Mouse (Mus musculus) layer of hippocampus, adult 2 months (tissue): Measurements from ENCODE around the gene Atp1a1. TPM values are rescaled to one million over a fixed set of nuclear protein-coding genes. Genes with fewer than 3 reads are reported as not detected.
A peak's percentile ranks its signal among the peaks of the same experiment; 100 is the strongest.

ENCODE experiments used
- DNase-seq, 2 experiments: peaks; one replicate each; pipeline ENCODE4 v3.0.0; 2022; ENCODE audit warnings: low spot score in 2 of 2
- H3K27ac ChIP-seq: fragments of 200-600 bp; 2 replicates; pipeline ENCODE4 v1.8.1; 2022
- H3K4me3 ChIP-seq: fragments of 200-600 bp; 2 replicates; pipeline ENCODE4 v1.8.1; 2022; ENCODE audit warnings: mild to moderate bottlenecking
- CTCF ChIP-seq: fragments of 200-600 bp; conservative IDR thresholded peaks from 2 replicates; pipeline ENCODE4 v1.8.1; 2022; ENCODE audit warnings: antibody characterized with exemption, mild to moderate bottlenecking, moderate library complexity
- long read RNA-seq, 2 experiments: library from polyadenylated mRNA; stranded (forward); transcript quantifications; one replicate each; pipeline ENCODE4 v2.0.0; 2021; ENCODE audit warnings: borderline mapping rate in 2 of 2
- total RNA-seq, 2 experiments: library from RNA; stranded (reverse); gene quantifications; 2 replicates each; pipeline ENCODE4 v1.2.3; 2021

Atp1a1 gene
- total RNA-seq = 100 to 1,000 TPM; 476 to 506 TPM
- long read RNA-seq, experiment 1, transcript Atp1a1-201 (23 exons, 3,679 nt) = major isoform, 64 of 102 reads
- long read RNA-seq, experiment 1, partial matches to known transcripts = 13 of 102 reads
- long read RNA-seq, experiment 1, other reads (novel, unspliced or antisense) = 24 of 102 reads
- long read RNA-seq, experiment 2, transcript Atp1a1-201 (23 exons, 3,679 nt) = major isoform, 99 of 154 reads
- long read RNA-seq, experiment 2, partial matches to known transcripts = 18 of 154 reads
- long read RNA-seq, experiment 2, other reads (novel, unspliced or antisense) = 35 of 154 reads

GRCm38 (mm10) chr3:101604550-101605223, at the start of gene Atp1a1:
Gene Atp1a1, minus strand, starts transcription at chr3:101604684.
- H3K27ac ChIP-seq = peak within 1 kb of the TSS; percentile 100
- H3K4me3 ChIP-seq = peak within 1 kb of the TSS; percentile 86
- peak; percentile 11; the same call in 1 of the 2 replicates for TF ChIP-seq CTCF
- DNase-seq = peak; percentile 98 to 100

- Histone ChIP-seq H3K4me3 (no peak overlapping the region), H3K27ac (peak overlapping the region; percentile 70)
- TF ChIP-seq CTCF = no peak
- peak; percentile 61 to 80 for DNase-seq
These were observed 49.0 kb upstream of the Atp1a1 start for GRCm38 (mm10) chr3:101653446-101653845.

DNA sequence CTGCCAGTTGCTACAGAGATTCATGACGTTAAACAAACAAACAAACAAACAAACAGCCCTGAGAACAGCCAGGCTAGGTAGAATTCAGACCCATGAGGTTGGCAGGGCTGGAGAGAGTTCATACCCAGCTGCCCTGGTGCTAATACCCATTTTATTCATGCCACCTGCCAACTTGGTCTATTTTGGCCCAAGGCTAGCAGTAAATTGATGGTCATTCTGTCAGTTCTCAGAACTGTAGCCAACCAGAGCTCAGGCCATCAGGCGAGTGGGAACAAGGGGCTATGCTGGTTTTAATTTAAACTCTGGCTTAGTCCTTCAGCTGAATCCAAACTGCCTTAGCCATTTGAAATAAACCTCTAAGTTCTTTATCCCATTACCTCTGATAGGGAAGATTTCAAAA, 48.5 kb upstream of the Atp1a1 start:
- TF ChIP-seq CTCF = no peak
- no peak for DNase-seq
- Histone ChIP-seq H3K4me3 (no peak overlapping the region), H3K27ac (peak overlapping the region; percentile 70)

GRCm38 (mm10) chr3:101650328-101650727, 45.8 kb upstream of the Atp1a1 start:
- DNase-seq = no peak
- no peak for TF ChIP-seq CTCF
- Histone ChIP-seq H3K4me3 (no peak overlapping the region), H3K27ac (no peak overlapping the region)

DNA sequence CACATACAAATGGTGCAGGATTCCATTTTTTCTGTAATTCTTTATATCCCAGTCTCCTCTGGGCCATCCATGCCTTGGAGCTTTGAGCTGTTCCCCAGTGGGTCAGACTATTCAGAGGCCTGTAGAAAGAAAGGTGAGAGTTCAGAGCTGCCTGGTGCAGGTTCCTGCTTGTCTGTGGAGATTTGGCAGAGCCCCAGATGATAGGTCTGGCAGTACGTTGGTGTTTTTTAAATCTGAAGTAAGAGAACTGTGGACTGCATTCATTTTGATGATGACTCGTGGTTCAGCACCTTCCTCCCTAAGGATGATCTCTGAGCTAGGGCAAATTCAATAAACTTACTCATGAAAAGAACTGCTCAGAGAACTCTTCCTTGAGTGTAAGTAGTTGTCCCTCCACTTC, 44.8 kb upstream of the Atp1a1 start:
- Histone ChIP-seq H3K27ac (no peak overlapping the region), H3K4me3 (no peak overlapping the region)
- no peak for DNase-seq
- no peak for TF ChIP-seq CTCF

- no peak for TF ChIP-seq CTCF
- Histone ChIP-seq H3K4me3 (no peak overlapping the region), H3K27ac (no peak overlapping the region)
- DNase-seq = no peak
These were observed 43.8 kb upstream of the Atp1a1 start for GRCm38 (mm10) chr3:101648096-101648793.

DNA sequence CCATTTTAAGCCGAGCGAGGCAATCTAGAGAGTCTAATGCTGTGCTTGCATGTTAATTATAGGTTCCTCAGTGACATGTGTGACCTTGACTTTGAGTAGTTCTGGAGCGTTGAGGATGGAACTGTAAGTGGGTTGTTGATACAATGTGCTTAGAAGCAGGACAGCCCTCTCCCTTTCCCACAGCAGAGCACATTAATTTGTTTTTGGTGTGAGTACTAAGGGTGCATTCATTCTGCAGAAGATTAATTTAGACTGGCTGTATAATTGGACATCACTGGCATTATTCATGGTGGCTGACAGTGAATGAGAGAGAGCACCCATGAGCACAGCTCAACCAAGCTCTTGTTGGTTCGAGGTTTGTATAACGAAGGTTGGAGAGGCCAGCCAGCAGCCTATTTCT, 42.3 kb upstream of the Atp1a1 start:
- no peak overlapping the region for H3K4me3 ChIP-seq
- no peak for TF ChIP-seq CTCF
- DNase-seq = no peak
- no peak overlapping the region for H3K27ac ChIP-seq

DNA sequence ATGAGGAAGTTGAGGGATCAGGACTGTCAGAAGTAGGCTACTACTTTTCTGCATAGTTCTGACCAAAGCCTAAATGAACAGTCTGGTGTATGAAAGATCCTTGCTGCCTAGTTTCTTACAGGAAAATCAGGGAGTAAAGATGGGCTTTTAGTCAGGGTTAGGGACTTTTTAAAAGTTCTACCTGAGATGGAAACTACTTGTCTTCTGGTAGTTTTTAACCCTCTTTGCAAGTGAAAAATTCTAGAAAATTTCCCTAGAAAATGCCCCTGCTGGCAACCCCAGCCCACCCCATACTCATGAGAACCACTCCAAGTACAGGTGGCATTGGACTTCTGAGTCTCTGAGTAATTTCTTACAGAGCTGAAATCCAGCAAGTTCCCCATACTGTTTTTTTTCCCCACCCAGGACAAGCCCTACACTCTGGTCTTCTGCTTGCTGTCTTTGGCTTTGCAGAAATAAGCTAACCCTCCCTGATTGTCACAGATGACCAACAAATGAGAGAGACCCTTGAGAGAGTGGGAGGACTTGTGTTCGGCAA, 41.2 kb upstream of the Atp1a1 start:
- TF ChIP-seq CTCF = no peak
- no peak overlapping the region for H3K27ac ChIP-seq

GRCm38 (mm10) chr3:101644062-101644802, 39.7 kb upstream of the Atp1a1 start:
- Histone ChIP-seq H3K27ac (no peak overlapping the region), H3K4me3 (no peak overlapping the region)
- DNase-seq = no peak
- no peak for TF ChIP-seq CTCF

More for the DNA sequence above, 41.2 kb upstream of the Atp1a1 start:
- DNase-seq = no peak
- no peak overlapping the region for H3K4me3 ChIP-seq

DNA sequence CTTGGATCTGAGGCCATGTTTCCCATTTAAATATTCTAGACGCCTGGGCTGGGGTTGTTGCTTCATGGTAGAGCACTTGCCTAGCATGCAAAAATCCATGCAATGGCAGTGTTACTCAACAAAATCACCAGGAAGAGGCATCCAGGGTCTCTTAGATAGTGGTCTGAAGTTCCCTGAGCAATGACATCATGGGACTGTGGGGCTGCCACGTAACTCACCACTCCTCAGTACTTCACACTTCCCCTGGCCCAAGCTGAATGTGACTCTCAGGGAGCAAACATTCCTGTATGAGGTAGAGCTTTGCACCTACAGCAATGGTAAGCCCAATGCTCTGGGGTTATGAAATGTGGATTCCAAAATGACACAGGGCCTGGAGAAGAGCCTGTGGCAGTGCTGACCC, 38.8 kb upstream of the Atp1a1 start:
- no peak overlapping the region for H3K4me3 ChIP-seq
- TF ChIP-seq CTCF = no peak
- H3K27ac ChIP-seq = no peak overlapping the region
- DNase-seq = no peak

GRCm38 (mm10) chr3:101638223-101638622, 33.7 kb upstream of the Atp1a1 start:
- Histone ChIP-seq H3K27ac (no peak overlapping the region), H3K4me3 (no peak overlapping the region)
- no peak for DNase-seq
- no peak for TF ChIP-seq CTCF

DNA sequence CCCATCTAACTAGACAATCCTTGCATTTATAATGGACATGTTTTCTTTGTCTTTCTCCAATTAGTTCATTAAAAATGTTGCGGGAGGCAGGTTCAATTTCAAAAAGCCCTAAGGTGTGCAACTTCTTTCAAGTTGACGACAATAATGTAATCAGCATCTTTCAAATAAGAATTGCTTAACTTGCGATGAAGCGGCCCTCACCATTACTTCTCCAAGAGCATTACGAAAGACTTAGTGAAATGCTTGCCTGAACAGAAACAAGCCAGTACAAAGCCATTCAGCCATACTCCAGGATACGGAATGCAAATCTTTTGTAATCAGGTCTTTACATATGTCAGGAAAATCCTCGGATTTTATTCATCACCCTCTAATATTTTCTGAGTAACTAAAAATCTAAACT, 32.0 kb upstream of the Atp1a1 start:
- no peak for DNase-seq
- Histone ChIP-seq H3K4me3 (no peak overlapping the region), H3K27ac (no peak overlapping the region)
- TF ChIP-seq CTCF = no peak
